Comparison of ENCODE assay signal across 9 mouse cellular contexts in genomic region chr19:26846017-26846285, GRCm38 (mm10). TPM values are rescaled to one million over a fixed set of nuclear protein-coding genes. Genes with fewer than 3 reads are reported as not detected.
DNase-seq lines count a peak whose midpoint lies in the region; ATAC-seq and TF ChIP-seq lines count a peak whose summit lies in the region.
"Had no signal": no experiment of that assay in that cellular context is flagged by ENCODE, and none has a peak within 500 bp of the region (broad histone marks: within the 10 kb centered on the region; RNA-seq: fewer than 3 reads in every experiment).

No protein-coding gene starts in this region.

- H3K4me3 ChIP-seq in heart, embryonic 11.5 days (ENCODE audit: low read depth, low read length) = peak overlapping the region; percentile 57
- peak overlapping the region; percentile 72 for H3K4me3 ChIP-seq in ES-Bruce4 (ENCODE audit: low read depth, low read length)
- H3K4me3 ChIP-seq in hindbrain, embryonic 10.5 days = peak overlapping the region; percentile 54
- peak overlapping the region; percentile 45; the same call in 1 of the 2 replicates for H3K4me3 ChIP-seq in macrophage (ENCODE audit: inconsistent target)

- H3K4me1 ChIP-seq in heart, embryonic 11.5 days (ENCODE audit: control insufficient read depth, insufficient read depth, low read length) = no peaks in the 10 kb centered on the region
- peaks cover under 1% of the 10 kb centered on the region for H3K4me1 ChIP-seq in ES-Bruce4 (ENCODE audit: control insufficient read depth, insufficient read depth, low read length)
- H3K4me1 ChIP-seq in hindbrain, embryonic 10.5 days (replicated peaks) = peaks cover 30% of the 10 kb centered on the region

- no peaks in the 10 kb centered on the region for H3K36me3 ChIP-seq in heart, embryonic 11.5 days (ENCODE audit: control insufficient read depth, insufficient read depth, low read length)
- no peaks in the 10 kb centered on the region for H3K36me3 ChIP-seq in ES-Bruce4 (ENCODE audit: control insufficient read depth, insufficient read depth, low read length, poor library complexity, severe bottlenecking)
- H3K36me3 ChIP-seq in hindbrain, embryonic 10.5 days = no peaks in the 10 kb centered on the region
- H3K36me3 ChIP-seq in macrophage (ENCODE audit: inconsistent target) = no peaks in the 10 kb centered on the region

- 3% methylated on average over 1 of the region's 1 CpGs for WGBS in heart, embryonic 11.5 days (ENCODE audit: insufficient replicate concordance)
- WGBS in hindbrain, embryonic 10.5 days = 0% methylated on average over 1 of the region's 1 CpGs
- WGBS in macrophage (ENCODE audit: missing documents) = 17% methylated on average over 1 of the region's 1 CpGs

- H3K27ac ChIP-seq in heart, embryonic 11.5 days (ENCODE audit: low read depth, low read length) = peak overlapping the region; percentile 77; the same call in 1 of the 2 replicates
- no peak overlapping the region for H3K27ac ChIP-seq in ES-Bruce4 (ENCODE audit: insufficient read depth, low read length)
- H3K27ac ChIP-seq in hindbrain, embryonic 10.5 days = peak overlapping the region; percentile 95
- H3K27ac ChIP-seq in macrophage = no peak overlapping the region

- intact Hi-C loops in heart, postnatal 14 days (cut with DNase I) = no loop called here

- H3K9me3 ChIP-seq in heart, embryonic 11.5 days (replicated peaks; ENCODE audit: control insufficient read depth, low read length) = 0 out of 2 replicates have a peak, but pooled peaks cover 2% of the 10 kb centered on the region
- H3K9me3 ChIP-seq in ES-Bruce4 (replicated peaks; ENCODE audit: control insufficient read depth, insufficient read depth, low read length, poor library complexity, severe bottlenecking) = no peaks in the 10 kb centered on the region
- peaks cover 8% of the 10 kb centered on the region; the same call in 1 of the 2 replicates for H3K9me3 ChIP-seq in hindbrain, embryonic 10.5 days

- ATAC-seq in heart, embryonic 11.5 days (replicated peaks; ENCODE audit: insufficient number of reproducible peaks, low FRiP score, low TSS enrichment) = no peak
- no peak for ATAC-seq in activated CD4-positive, CD25-positive, alpha-beta regulatory T cell, adult 4 months

- no peak for TF ChIP-seq POLR2A in ES-Bruce4 (IDR thresholded peaks at IDR 0.05; ENCODE audit: insufficient read depth, low read length)

- TF ChIP-seq EP300 in ES-Bruce4 (IDR thresholded peaks at IDR 0.05; ENCODE audit: insufficient read depth, low read depth, low read length) = no peak

- no peak for DNase-seq in heart, postnatal 14 days
- no peak for DNase-seq in hindbrain, embryonic 10.5 days (ENCODE audit: low spot score)
- no peak for DNase-seq in adrenal gland, postnatal 25 days
- no peak for DNase-seq in urinary bladder, postnatal 25 days (ENCODE audit: low spot score)

- no peaks in the 10 kb centered on the region for H3K79me2 ChIP-seq in macrophage (ENCODE audit: inconsistent target)

- TF ChIP-seq CTCF in ES-Bruce4 (IDR thresholded peaks at IDR 0.05; ENCODE audit: low read depth, low read length) = no peak

- peak overlapping the region; percentile 49 for H3K4me2 ChIP-seq in heart, embryonic 11.5 days

- H3K27me3 ChIP-seq in heart, embryonic 11.5 days (ENCODE audit: control insufficient read depth, insufficient read depth, low read length) = no peaks in the 10 kb centered on the region
- H3K27me3 ChIP-seq in ES-Bruce4 (ENCODE audit: control insufficient read depth, insufficient read depth, low read length, poor library complexity, severe bottlenecking) = no peaks in the 10 kb centered on the region
- peaks cover 10% of the 10 kb centered on the region; the same call in 1 of the 2 replicates for H3K27me3 ChIP-seq in hindbrain, embryonic 10.5 days (ENCODE audit: insufficient read depth, poor library complexity, severe bottlenecking)

- H3K9ac ChIP-seq in heart, embryonic 11.5 days (ENCODE audit: low read depth, low read length) = peak overlapping the region; percentile 73
- H3K9ac ChIP-seq in ES-Bruce4 (ENCODE audit: low read depth, poor library complexity, severe bottlenecking) = no peak overlapping the region

RNA-seq across cellular contexts. Expression of gene Gm815, which starts 39.7 kb away (rescaled TPM):
- not detected in 2 replicates for polyA plus RNA-seq in heart, embryonic 11.5 days (2014; fragmentation: Nextera tagmentation; extraction: Ambion mirVana)
- not detected for total RNA-seq in heart, postnatal 14 days (2021)
- polyA plus RNA-seq in ES-Bruce4 (2011; ENCODE audit: insufficient read depth, insufficient read length, low read depth, missing spikeins) = not detected in 2 replicates
- polyA plus RNA-seq in hindbrain, embryonic 10.5 days (2016; fragmentation: Nextera tagmentation; extraction: Ambion mirVana) = not detected in 2 replicates
- total RNA-seq in macrophage (2018; cell fraction: chromatin; rRNA removed) = not detected
- not detected for total RNA-seq in macrophage (2018; cell fraction: cytosol; rRNA removed)
- total RNA-seq in macrophage (2018; cell fraction: nucleus; rRNA removed) = not detected
- not detected in 3 replicates for polyA plus RNA-seq in macrophage (2018)
- not detected in 2 replicates for total RNA-seq in adrenal gland, postnatal 25 days (2021)
- polyA plus RNA-seq in activated CD4-positive, CD25-positive, alpha-beta regulatory T cell, adult 4 months (2017; shearing (Covaris generic)) = not detected
- polyA plus RNA-seq: large intestine, adult 2 months had no signal

Comparison
In these comparisons a context has a peak if more than half of its experiments do, and no peak if none do; other contexts are left out.
1. H3K27ac ChIP-seq: peak in heart, embryonic 11.5 days (single experiment) and hindbrain, embryonic 10.5 days (single experiment); none in ES-Bruce4 (single experiment) and macrophage (single experiment).
2. Peak in every context shown above with its lines, with median percentiles within 50 percentile points of each other: H3K4me3 ChIP-seq.